Mouse (Mus musculus) spleen, adult 2 months (tissue): ENCODE measurements around the gene Slc39a11.

Source experiments
- CTCF ChIP-seq: fragments of 200-500 bp; IDR thresholded peaks from 2 replicates; pipeline ENCODE4 v1.5.1; 2011; ENCODE audit warnings: mild to moderate bottlenecking, inconsistent platforms; ENCODE audit not compliant: insufficient read depth, insufficient read length, insufficient replicate concordance; ENCODE audit errors: extremely low read depth
- POLR2A ChIP-seq: fragments of 200-500 bp; IDR thresholded peaks from 2 replicates; pipeline ENCODE4 v1.6.1; 2011; ENCODE audit warnings: low read depth, low read length, inconsistent platforms

GRCm38 (mm10) chr11:113676847-113677246 is 27.0 kb upstream of the Slc39a11 start:
- TF ChIP-seq CTCF (no peak), POLR2A (no peak)
